Comparison of ENCODE assay signal across 26 mouse cellular contexts in the genomic region with DNA sequence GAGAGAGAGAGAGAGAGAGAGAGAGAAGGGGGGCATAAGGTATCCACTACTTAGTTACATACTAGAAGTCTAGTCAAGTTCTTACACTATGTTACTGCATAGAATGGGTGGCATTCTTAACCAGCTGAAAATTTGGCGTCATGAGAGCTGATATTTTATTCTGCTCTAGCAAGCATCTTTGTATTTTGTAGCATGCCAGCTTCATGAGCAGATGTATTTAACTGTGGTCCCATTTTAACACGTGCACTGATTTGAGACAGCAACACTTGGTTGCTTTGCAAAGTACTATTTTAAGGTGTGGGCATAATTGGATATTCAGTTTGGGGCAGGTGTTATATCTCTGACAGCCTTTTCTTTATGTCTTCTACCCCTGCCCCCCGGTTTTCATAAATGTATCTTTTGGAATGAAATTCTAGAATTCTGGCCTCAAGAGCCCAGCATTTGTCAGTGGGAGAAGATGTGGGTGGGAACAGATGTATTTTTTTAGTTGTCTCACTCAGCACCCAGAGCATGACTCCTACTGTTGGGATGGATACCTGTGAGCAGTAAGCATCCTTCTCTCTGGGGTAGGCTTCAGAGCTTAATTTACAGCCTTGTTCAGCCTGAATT. TPM values are rescaled to one million over a fixed set of nuclear protein-coding genes. Genes with fewer than 3 reads are reported as not detected.
DNase-seq lines count a peak whose midpoint lies in the region; ATAC-seq and TF ChIP-seq lines count a peak whose summit lies in the region.
"Had no signal": no experiment of that assay in that cellular context is flagged by ENCODE, and none has a peak within 500 bp of the region (broad histone marks: within the 10 kb centered on the region; RNA-seq: fewer than 3 reads in every experiment).

No protein-coding gene starts in this region.

- H3K4me2 ChIP-seq in forebrain, postnatal 0 days (ENCODE audit: low read depth) = no peak overlapping the region
- no peak overlapping the region for H3K4me2 ChIP-seq in forebrain, embryonic 15.5 days (replicated peaks)
- H3K4me2 ChIP-seq: hindbrain, embryonic 12.5 days; limb, embryonic 15.5 days; liver, embryonic 15.5 days had no signal

- 59% methylated on average over 3 of the region's 3 CpGs for WGBS in forebrain, postnatal 0 days
- WGBS in forebrain, embryonic 15.5 days = 71% methylated on average over 3 of the region's 3 CpGs

- no peak overlapping the region for H3K9ac ChIP-seq in forebrain, postnatal 0 days
- no peak overlapping the region for H3K9ac ChIP-seq in forebrain, embryonic 15.5 days (replicated peaks)
- H3K9ac ChIP-seq: hindbrain, embryonic 12.5 days; limb, embryonic 15.5 days; liver, embryonic 15.5 days had no signal

- H3K9me3 ChIP-seq in forebrain, postnatal 0 days (ENCODE audit: low read length) = no peaks in the 10 kb centered on the region
- no peaks in the 10 kb centered on the region for H3K9me3 ChIP-seq in forebrain, embryonic 15.5 days
- H3K9me3 ChIP-seq: forebrain, embryonic 10.5 days; heart, embryonic 10.5 days; hindbrain, embryonic 12.5 days; limb, embryonic 15.5 days; liver, embryonic 15.5 days; midbrain, embryonic 10.5 days had no signal

- H3K4me1 ChIP-seq in forebrain, postnatal 0 days (ENCODE audit: insufficient read depth) = no peaks in the 10 kb centered on the region
- H3K4me1 ChIP-seq in forebrain, embryonic 15.5 days = no peaks in the 10 kb centered on the region
- H3K4me1 ChIP-seq: forebrain, embryonic 10.5 days; heart, embryonic 10.5 days; hindbrain, embryonic 12.5 days; limb, embryonic 15.5 days; liver, embryonic 15.5 days; midbrain, embryonic 10.5 days had no signal

- H3K36me3 ChIP-seq in forebrain, postnatal 0 days (ENCODE audit: insufficient read depth) = no peaks in the 10 kb centered on the region
- no peaks in the 10 kb centered on the region for H3K36me3 ChIP-seq in forebrain, embryonic 15.5 days
- H3K36me3 ChIP-seq: forebrain, embryonic 10.5 days; heart, embryonic 10.5 days; hindbrain, embryonic 12.5 days; limb, embryonic 15.5 days; liver, embryonic 15.5 days; midbrain, embryonic 10.5 days had no signal

- peak; percentile 29; the same call in 1 of the 2 replicates for ATAC-seq in forebrain, postnatal 0 days
- no peak for ATAC-seq in forebrain, embryonic 15.5 days (replicated peaks)
- ATAC-seq: inflammation-experienced regulatory T-cells, adult 6 months; Patski had no signal

- no peak overlapping the region for H3K27ac ChIP-seq in forebrain, postnatal 0 days (ENCODE audit: low read depth, low read length)
- H3K27ac ChIP-seq in forebrain, embryonic 15.5 days (replicated peaks) = no peak overlapping the region
- peak overlapping the region; percentile 85 for H3K27ac ChIP-seq in layer of hippocampus, adult 2 months
- peak overlapping the region; percentile 66 for H3K27ac ChIP-seq in left cerebral cortex, adult 2 months
- H3K27ac ChIP-seq: forebrain, embryonic 10.5 days; heart, embryonic 10.5 days; hindbrain, embryonic 12.5 days; limb, embryonic 15.5 days; liver, embryonic 15.5 days; macrophage; midbrain, embryonic 10.5 days had no signal

- no peak for TF ChIP-seq CTCF in forebrain, postnatal 0 days (IDR thresholded peaks at IDR 0.05; ENCODE audit: low read depth)
- TF ChIP-seq CTCF in layer of hippocampus, adult 2 months (conservative IDR thresholded peaks at IDR 0.05) = no peak
- TF ChIP-seq CTCF in left cerebral cortex, adult 2 months (IDR thresholded peaks at IDR 0.05) = no peak

- intact Hi-C loops in left cerebral cortex, adult 2 months (cut with DNase I) = loop anchor here (2.0 to 10.0 kb wide), 3 partner anchors 30 to 534 kb away; a partner anchor contains a TSS

- no peaks in the 10 kb centered on the region for H3K27me3 ChIP-seq in forebrain, postnatal 0 days (ENCODE audit: insufficient read depth, low read length)
- no peaks in the 10 kb centered on the region for H3K27me3 ChIP-seq in forebrain, embryonic 15.5 days
- H3K27me3 ChIP-seq: hindbrain, embryonic 12.5 days; limb, embryonic 15.5 days; liver, embryonic 15.5 days had no signal

- peak; percentile 21 for DNase-seq in forebrain, postnatal 0 days
- DNase-seq in layer of hippocampus, adult 2 months (ENCODE audit: low spot score in 2 of 2) = peak; percentile 36 to 71
- DNase-seq in left cerebral cortex, adult 2 months (ENCODE audit: extremely low spot score in 1 of 2, low spot score in 2 of 2) = peak; percentile 13 to 30
- peak; percentile 26 to 54 for DNase-seq in right cerebral cortex, postnatal 36 days (ENCODE audit: low spot score in 2 of 2)
- no peak for DNase-seq in spleen, postnatal 14 days (ENCODE audit: low spot score in 2 of 2)
- DNase-seq in spleen, postnatal 36 days (ENCODE audit: low spot score in 2 of 2) = no peak
- DNase-seq in adrenal gland, adult (ENCODE audit: inconsistent age in 2 of 2, low spot score in 1 of 2) = no peak
- DNase-seq: adrenal gland, postnatal 25 days; cerebellum, adult 18-20 months; cerebellum, postnatal 36 days; gastrocnemius, postnatal 36 days; heart, postnatal 10 days; kidney, adult 2 months; kidney, postnatal 10 days; thymus, postnatal 14 days had no signal

- no peak overlapping the region for H3K4me3 ChIP-seq in forebrain, postnatal 0 days (ENCODE audit: low read depth, low read length)
- H3K4me3 ChIP-seq in forebrain, embryonic 15.5 days = no peak overlapping the region
- no peak overlapping the region for H3K4me3 ChIP-seq in layer of hippocampus, adult 2 months
- no peak overlapping the region for H3K4me3 ChIP-seq in left cerebral cortex, adult 2 months
- H3K4me3 ChIP-seq: forebrain, embryonic 10.5 days; heart, embryonic 10.5 days; hindbrain, embryonic 12.5 days; limb, embryonic 15.5 days; liver, embryonic 15.5 days; midbrain, embryonic 10.5 days had no signal

RNA-seq across cellular contexts. Expression of a gene that starts 28.8 kb away (rescaled TPM):
- total RNA-seq in forebrain, postnatal 0 days (2014; rRNA removed) = 90.0 and 101 TPM in 2 replicates
- polyA plus RNA-seq in forebrain, postnatal 0 days (2015; fragmentation: Nextera tagmentation; extraction: Ambion mirVana) = 14.4 and 25.9 TPM in 2 replicates
- 18.9 and 21.8 TPM in 2 replicates for polyA plus RNA-seq in forebrain, embryonic 15.5 days (2015; fragmentation: Nextera tagmentation; extraction: Ambion mirVana)
- total RNA-seq in layer of hippocampus, adult 2 months (2021) = 100 to 1,000 TPM; 145 to 156 TPM
- total RNA-seq in left cerebral cortex, adult 2 months (2021) = 100 to 1,000 TPM; 185 to 192 TPM
- polyA plus RNA-seq: kidney, adult 2 months; liver, embryonic 15.5 days; macrophage; Patski; spleen, adult 2 months had no signal

Comparison
In these comparisons a context has a peak if more than half of its experiments do, and no peak if none do; other contexts are left out.
1. DNase-seq: peak in forebrain, postnatal 0 days (single experiment), layer of hippocampus, adult 2 months (2 of 2), left cerebral cortex, adult 2 months (2 of 2) and right cerebral cortex, postnatal 36 days (2 of 2); none in spleen, postnatal 14 days (0 of 2), spleen, postnatal 36 days (0 of 2) and adrenal gland, adult (0 of 2).
2. H3K27ac ChIP-seq: peak in layer of hippocampus, adult 2 months (single experiment) and left cerebral cortex, adult 2 months (single experiment); none in forebrain, postnatal 0 days (single experiment) and forebrain, embryonic 15.5 days (single experiment).